Mouse (Mus musculus): Measurements from ENCODE around the gene Ank2. TPM values are rescaled to one million over a fixed set of nuclear protein-coding genes. Genes with fewer than 3 reads are reported as not detected.

Gene Ank2
- polyA plus RNA-seq, 1 experiment: 52.1 TPM

DNA sequence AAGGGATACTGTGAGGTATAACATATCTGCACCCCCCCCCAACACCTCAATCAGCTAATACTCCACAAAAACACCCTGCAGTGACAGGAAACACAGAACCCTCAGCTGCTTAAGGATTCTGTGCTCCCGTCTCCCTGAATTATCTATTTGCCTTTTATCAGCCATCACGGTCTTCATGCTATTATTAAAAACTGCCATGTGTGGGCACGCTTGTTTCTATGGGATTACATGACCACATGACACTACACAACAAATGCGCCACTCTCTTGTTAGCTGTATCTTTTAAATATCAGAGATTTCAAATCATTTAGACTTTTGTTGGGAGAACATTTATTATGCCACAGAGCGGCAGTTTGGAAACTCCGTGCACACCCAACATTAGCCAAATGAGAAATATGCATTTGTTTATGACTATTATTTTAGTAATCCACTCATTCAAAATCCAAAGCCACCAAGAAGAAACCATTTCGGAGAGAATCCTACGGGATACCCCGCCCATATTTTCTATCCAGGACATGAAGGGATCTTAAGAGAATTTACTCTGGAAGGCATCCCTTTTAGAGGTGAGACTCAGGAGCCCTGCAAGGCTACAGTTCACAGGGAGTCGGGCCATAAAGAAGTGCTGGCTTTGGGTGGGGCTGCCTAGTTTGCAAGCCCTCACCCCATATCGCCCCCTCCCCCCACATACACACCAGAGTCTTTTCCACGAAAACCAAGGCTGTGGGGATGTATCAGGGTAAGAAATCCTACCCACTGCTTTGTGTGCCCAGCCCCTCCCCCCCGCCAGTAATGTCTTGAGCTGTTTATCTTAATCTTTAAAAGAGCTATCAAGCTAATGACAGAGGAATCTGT is 274.6 kb downstream of the Ank2 start:
- peaks cover 9% of the 10 kb centered on the region for H3K4me1 ChIP-seq (ENCODE audit: control insufficient read depth, insufficient read depth, low read length)
- TF ChIP-seq POLR2A (IDR thresholded peaks at IDR 0.05; ENCODE audit: control insufficient read depth, low read depth, low read length) (no peak), CTCF (IDR thresholded peaks at IDR 0.05; ENCODE audit: control insufficient read depth, insufficient read depth, insufficient replicate concordance, low read depth, low read length) (no peak)
- no peak overlapping the region for H3K27ac ChIP-seq (ENCODE audit: control insufficient read depth, insufficient read depth, low read depth, low read length)
- no peaks in the 10 kb centered on the region for H3K36me3 ChIP-seq (ENCODE audit: control insufficient read depth, insufficient read depth, low read length)
- H3K4me3 ChIP-seq (ENCODE audit: control insufficient read depth, low read depth, low read length): no peak overlapping the region
- no peaks in the 10 kb centered on the region for H3K27me3 ChIP-seq (ENCODE audit: control insufficient read depth, insufficient read depth, low read length)

DNA sequence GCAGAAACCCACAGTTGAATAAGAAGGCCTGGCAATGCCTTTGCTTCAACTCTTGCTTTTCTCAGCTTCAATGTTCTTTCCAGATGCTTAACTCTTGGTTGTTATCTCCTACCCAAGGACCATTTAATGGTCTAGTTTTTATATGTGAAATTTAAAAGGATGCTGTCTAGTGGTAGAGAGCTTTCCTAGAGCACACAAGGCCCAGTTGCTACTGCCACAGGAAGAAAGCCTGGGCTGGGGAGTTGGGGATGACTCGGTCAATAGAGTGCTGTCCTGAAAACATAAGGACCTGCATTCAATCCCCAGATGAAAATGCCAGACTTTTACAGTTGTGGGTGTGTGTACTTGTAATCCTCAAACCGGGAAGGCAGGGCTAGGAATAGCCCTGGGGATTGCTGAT is 277.1 kb downstream of the Ank2 start:
- no peaks in the 10 kb centered on the region for H3K27me3 ChIP-seq (ENCODE audit: control insufficient read depth, insufficient read depth, low read length)
- H3K4me3 ChIP-seq (ENCODE audit: control insufficient read depth, low read depth, low read length): no peak overlapping the region
- no peak overlapping the region for H3K27ac ChIP-seq (ENCODE audit: control insufficient read depth, insufficient read depth, low read depth, low read length)
- TF ChIP-seq CTCF (IDR thresholded peaks at IDR 0.05; ENCODE audit: control insufficient read depth, insufficient read depth, insufficient replicate concordance, low read depth, low read length) (no peak), POLR2A (IDR thresholded peaks at IDR 0.05; ENCODE audit: control insufficient read depth, low read depth, low read length) (no peak)
- no peaks in the 10 kb centered on the region for H3K36me3 ChIP-seq (ENCODE audit: control insufficient read depth, insufficient read depth, low read length)
- H3K4me1 ChIP-seq (ENCODE audit: control insufficient read depth, insufficient read depth, low read length): peaks cover 9% of the 10 kb centered on the region

DNA sequence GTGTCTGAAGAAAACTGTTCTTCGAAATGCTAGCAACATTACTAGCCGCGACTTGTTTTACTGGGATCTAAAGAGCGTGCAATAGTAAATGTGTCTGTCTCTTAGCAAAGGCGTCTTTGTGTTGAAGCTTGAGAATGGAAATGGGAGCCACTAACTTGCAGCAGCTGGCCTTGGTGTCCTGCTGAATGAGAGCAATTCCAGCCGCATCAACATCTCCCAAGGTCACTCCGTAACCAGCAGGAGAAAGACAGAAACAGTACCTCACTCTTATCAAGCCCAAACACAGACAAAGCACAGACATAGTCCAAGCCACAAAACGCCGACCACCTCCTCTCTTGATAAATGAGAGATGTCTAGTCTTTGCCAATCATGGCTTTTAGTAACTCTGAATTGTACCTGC is 278.3 kb downstream of the Ank2 start:
- Histone ChIP-seq H3K36me3 (ENCODE audit: control insufficient read depth, insufficient read depth, low read length) (no peaks in the 10 kb centered on the region), H3K4me3 (ENCODE audit: control insufficient read depth, low read depth, low read length) (no peak overlapping the region), H3K27me3 (ENCODE audit: control insufficient read depth, insufficient read depth, low read length) (no peaks in the 10 kb centered on the region), H3K4me1 (ENCODE audit: control insufficient read depth, insufficient read depth, low read length) (peaks cover 7% of the 10 kb centered on the region), H3K27ac (ENCODE audit: control insufficient read depth, insufficient read depth, low read depth, low read length) (no peak overlapping the region)
- TF ChIP-seq POLR2A (IDR thresholded peaks at IDR 0.05; ENCODE audit: control insufficient read depth, low read depth, low read length): no peak
- TF ChIP-seq CTCF (IDR thresholded peaks at IDR 0.05; ENCODE audit: control insufficient read depth, insufficient read depth, insufficient replicate concordance, low read depth, low read length): no peak

DNA sequence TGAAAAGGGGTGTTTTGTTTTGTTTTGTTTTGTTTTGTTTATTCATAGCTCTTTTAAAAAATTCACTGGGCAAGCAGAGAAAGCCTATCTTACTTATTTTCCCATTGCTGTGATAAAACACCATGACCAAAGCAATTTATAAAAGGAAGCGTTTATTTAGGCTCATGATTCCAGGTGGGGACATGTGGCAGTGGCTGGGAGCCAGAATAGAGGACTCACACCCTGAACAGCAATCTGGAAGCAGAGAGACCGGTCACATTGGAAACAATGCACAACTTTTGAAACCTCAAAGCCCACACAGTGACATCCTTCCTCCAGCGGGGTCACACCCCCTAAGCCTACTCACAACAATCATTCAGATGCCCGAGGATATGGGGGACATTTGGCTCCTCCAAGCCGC is 285.6 kb downstream of the Ank2 start:
- Histone ChIP-seq H3K4me1 (ENCODE audit: control insufficient read depth, insufficient read depth, low read length) (no peaks in the 10 kb centered on the region), H3K27ac (ENCODE audit: control insufficient read depth, insufficient read depth, low read depth, low read length) (no peak overlapping the region), H3K27me3 (ENCODE audit: control insufficient read depth, insufficient read depth, low read length) (no peaks in the 10 kb centered on the region), H3K4me3 (ENCODE audit: control insufficient read depth, low read depth, low read length) (no peak overlapping the region), H3K36me3 (ENCODE audit: control insufficient read depth, insufficient read depth, low read length) (no peaks in the 10 kb centered on the region)
- TF ChIP-seq CTCF (IDR thresholded peaks at IDR 0.05; ENCODE audit: control insufficient read depth, insufficient read depth, insufficient replicate concordance, low read depth, low read length) (no peak), POLR2A (IDR thresholded peaks at IDR 0.05; ENCODE audit: control insufficient read depth, low read depth, low read length) (no peak)

DNA sequence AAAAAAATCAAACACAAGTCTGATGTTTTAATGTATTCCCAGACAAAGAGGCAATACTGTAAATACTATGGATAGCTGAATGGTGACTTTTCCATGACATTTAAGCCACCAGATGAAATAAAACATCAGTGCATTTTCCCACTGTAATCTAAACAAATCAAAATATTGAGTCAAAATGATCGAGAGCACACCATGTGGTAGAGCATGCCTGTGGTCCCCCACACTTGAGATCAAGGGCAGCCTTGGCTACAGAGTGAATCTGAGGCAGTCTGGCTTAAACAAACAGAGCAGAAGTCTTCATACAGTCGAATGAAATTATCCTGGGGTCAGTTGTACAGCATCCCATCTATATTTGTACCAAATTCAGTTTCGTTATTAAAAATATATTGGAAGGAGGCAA is 288.0 kb downstream of the Ank2 start:
- TF ChIP-seq POLR2A (IDR thresholded peaks at IDR 0.05; ENCODE audit: control insufficient read depth, low read depth, low read length): no peak
- no peak for TF ChIP-seq CTCF (IDR thresholded peaks at IDR 0.05; ENCODE audit: control insufficient read depth, insufficient read depth, insufficient replicate concordance, low read depth, low read length)
- Histone ChIP-seq H3K36me3 (ENCODE audit: control insufficient read depth, insufficient read depth, low read length) (no peaks in the 10 kb centered on the region), H3K27ac (ENCODE audit: control insufficient read depth, insufficient read depth, low read depth, low read length) (no peak overlapping the region)

DNA sequence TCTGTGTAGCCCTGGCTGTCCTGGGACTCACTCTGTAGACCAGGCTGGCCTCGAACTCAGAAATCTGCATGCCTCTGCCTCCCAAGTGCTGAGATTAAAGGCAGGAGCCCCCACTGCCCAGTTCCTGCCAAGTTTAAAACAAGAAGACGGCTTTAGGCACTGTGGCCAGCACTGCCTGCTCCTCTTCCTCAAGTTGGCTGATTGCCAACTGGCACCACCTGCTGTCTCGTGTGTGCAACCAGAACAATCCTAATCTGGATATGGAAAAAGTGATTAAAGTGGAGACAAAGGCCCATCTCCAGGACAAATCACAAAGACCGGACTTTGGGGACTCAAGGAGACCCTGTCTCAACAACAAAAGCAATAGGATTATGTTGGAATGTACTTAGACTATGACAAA is 288.6 kb downstream of the Ank2 start:
- Histone ChIP-seq H3K27me3 (ENCODE audit: control insufficient read depth, insufficient read depth, low read length) (no peaks in the 10 kb centered on the region), H3K36me3 (ENCODE audit: control insufficient read depth, insufficient read depth, low read length) (no peaks in the 10 kb centered on the region), H3K4me1 (ENCODE audit: control insufficient read depth, insufficient read depth, low read length) (no peaks in the 10 kb centered on the region), H3K4me3 (ENCODE audit: control insufficient read depth, low read depth, low read length) (no peak overlapping the region), H3K27ac (ENCODE audit: control insufficient read depth, insufficient read depth, low read depth, low read length) (no peak overlapping the region)
- TF ChIP-seq POLR2A (IDR thresholded peaks at IDR 0.05; ENCODE audit: control insufficient read depth, low read depth, low read length): no peak
- no peak for TF ChIP-seq CTCF (IDR thresholded peaks at IDR 0.05; ENCODE audit: control insufficient read depth, insufficient read depth, insufficient replicate concordance, low read depth, low read length)

More for the DNA sequence above, 288.0 kb downstream of the Ank2 start:
- Histone ChIP-seq H3K27me3 (ENCODE audit: control insufficient read depth, insufficient read depth, low read length) (no peaks in the 10 kb centered on the region), H3K4me3 (ENCODE audit: control insufficient read depth, low read depth, low read length) (no peak overlapping the region), H3K4me1 (ENCODE audit: control insufficient read depth, insufficient read depth, low read length) (no peaks in the 10 kb centered on the region)

DNA sequence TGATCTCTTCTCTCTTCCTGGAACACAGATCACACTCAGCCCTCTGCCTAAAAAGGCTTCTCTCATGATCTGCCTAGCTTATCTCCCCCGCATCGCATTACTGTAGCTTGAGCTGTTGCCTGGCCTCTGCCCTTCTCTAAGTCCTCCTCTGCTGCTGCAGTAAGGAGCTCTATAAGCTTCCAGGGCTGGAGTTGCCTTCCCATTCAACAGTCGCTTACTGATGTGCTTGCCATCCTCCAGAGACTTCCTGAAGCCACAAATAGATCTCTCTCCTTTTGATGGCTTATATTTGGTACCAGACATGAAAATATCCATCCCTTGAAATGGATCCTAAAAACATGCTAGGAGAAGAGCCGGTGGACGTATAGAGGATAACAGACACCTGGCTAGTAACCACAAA is 290.3 kb downstream of the Ank2 start:
- TF ChIP-seq POLR2A (IDR thresholded peaks at IDR 0.05; ENCODE audit: control insufficient read depth, low read depth, low read length): no peak
- no peak for TF ChIP-seq CTCF (IDR thresholded peaks at IDR 0.05; ENCODE audit: control insufficient read depth, insufficient read depth, insufficient replicate concordance, low read depth, low read length)

More for the DNA sequence above, 290.3 kb downstream of the Ank2 start:
- H3K4me3 ChIP-seq (ENCODE audit: control insufficient read depth, low read depth, low read length): no peak overlapping the region
- no peaks in the 10 kb centered on the region for H3K27me3 ChIP-seq (ENCODE audit: control insufficient read depth, insufficient read depth, low read length)
- H3K4me1 ChIP-seq (ENCODE audit: control insufficient read depth, insufficient read depth, low read length): no peaks in the 10 kb centered on the region
- no peak overlapping the region for H3K27ac ChIP-seq (ENCODE audit: control insufficient read depth, insufficient read depth, low read depth, low read length)
- H3K36me3 ChIP-seq (ENCODE audit: control insufficient read depth, insufficient read depth, low read length): no peaks in the 10 kb centered on the region
